Mouse (Mus musculus) B cell, adult 2 months (primary cell): Measurements from ENCODE around the gene Gm7544.
"Not testable (repeated sequence)": the region's sequence is repeated elsewhere in the genome, so short reads cannot be mapped to it uniquely, and the experiment has no call there.

Source experiments
- DNase-seq, 2 experiments: peaks; one replicate each; pipeline ENCODE4 v3.0.0; 2022

Gm7544 gene

GRCm38 (mm10) chr1:82913434-82913833 lies 42.4 kb downstream of the Gm7544 start:
- not testable (repeated sequence) for DNase-seq

GRCm38 (mm10) chr1:82913025-82913424 lies 42.8 kb downstream of the Gm7544 start, which contains the start of gene A030005L19Rik:
TSS of gene A030005L19Rik (plus strand) at chr1:82913325.
- no peak for DNase-seq

GRCm38 (mm10) chr1:82905886-82906285 lies 49.9 kb downstream of the Gm7544 start:
- DNase-seq = no peak
